Mouse (Mus musculus) lung, embryonic 14.5 days (tissue): ENCODE results near the gene Zdhhc8. TPM values are rescaled to one million over a fixed set of nuclear protein-coding genes. Genes with fewer than 3 reads are reported as not detected.

Experiments used
- ATAC-seq: fragments of 200-750 bp; cut with Nextera tagmentation; 2 replicates; pipeline ENCODE4 v1.8.0; 2017; ENCODE audit warnings: mild to moderate bottlenecking, moderate TSS enrichment, moderate library complexity; ENCODE audit not compliant: insufficient read depth
- DNase-seq: peaks from one replicate; pipeline ENCODE4 v3.0.0-alpha.2; 2015
- H3K27ac ChIP-seq: fragments of 300-500 bp; sonication (generic); 2 replicates; pipeline ENCODE4 v1.5.1; 2014; ENCODE audit warnings: low read depth, mild to moderate bottlenecking, moderate library complexity
- H3K27me3 ChIP-seq: fragments of 300-500 bp; sonication (generic); 2 replicates; pipeline ENCODE4 v1.6.1; 2014; ENCODE audit warnings: low read length, control low read depth; ENCODE audit not compliant: insufficient read depth
- H3K36me3 ChIP-seq: fragments of 300-500 bp; sonication (generic); 2 replicates; pipeline ENCODE4 v1.6.1; 2014; ENCODE audit warnings: control low read depth; ENCODE audit not compliant: insufficient read depth
- H3K4me1 ChIP-seq: fragments of 300-500 bp; sonication (generic); 2 replicates; pipeline ENCODE4 v1.6.1; 2014; ENCODE audit warnings: antibody characterized with exemption, control low read depth; ENCODE audit not compliant: insufficient read depth
- H3K4me2 ChIP-seq: fragments of 300-500 bp; sonication (generic); 2 replicates; pipeline ENCODE4 v1.6.1; 2014; ENCODE audit warnings: mild to moderate bottlenecking
- H3K4me3 ChIP-seq: fragments of 300-500 bp; sonication (generic); 2 replicates; pipeline ENCODE4 v1.5.1; 2014; ENCODE audit warnings: low read depth, low read length
- H3K9ac ChIP-seq: fragments of 300-500 bp; sonication (generic); 2 replicates; pipeline ENCODE4 v1.6.1; 2014
- H3K9me3 ChIP-seq: fragments of 300-500 bp; sonication (generic); 2 replicates; pipeline ENCODE4 v1.6.1; 2016; ENCODE audit warnings: low read depth, low read length, control low read depth
- CTCF ChIP-seq: IDR thresholded peaks from 2 replicates; pipeline ENCODE4 v1.5.1; 2016; ENCODE audit warnings: antibody characterized with exemption, low read depth
- WGBS: fragments of 180-500 bp; shearing (Covaris S2); extraction: QIAGEN DNeasy Blood & Tissue Kit; methylation state at CpG from one replicate; pipeline ENCODE4 v1.1.7; 2014; 5-methylcytosine and 5-hydroxymethylcytosine counted together
- polyA plus RNA-seq: library from polyadenylated mRNA; unstranded; fragments of >200 nt; fragmentation: Nextera tagmentation; extraction: Ambion mirVana; gene quantifications from 2 replicates; pipeline ENCODE4 v1.2.1, GENCODE M21; 2014

Zdhhc8 gene
- polyA plus RNA-seq, 1 experiment from 2014 or later: 23.8 TPM

- H3K9ac ChIP-seq: no peak overlapping the region
- no peaks in the 10 kb centered on the region for H3K9me3 ChIP-seq
Measured at GRCm38 (mm10) chr16:18241581-18241980, 6.6 kb upstream of the Zdhhc8 start.

GRCm38 (mm10) chr16:18236676-18237501 is 2.0 kb upstream of the Zdhhc8 start:
- ATAC-seq (no peak), DNase-seq (no peak)
- H3K4me1 ChIP-seq: peaks cover 6% of the 10 kb centered on the region; the same call in 1 of the 2 replicates
- peak overlapping the region; percentile 83; the same call in 1 of the 2 replicates for H3K4me2 ChIP-seq
- 70% methylated on average over 7 of the region's 7 CpGs for WGBS
- H3K9ac ChIP-seq: no peak overlapping the region; the same call in 1 of the 2 replicates
- peak overlapping the region; percentile 83; the same call in 1 of the 2 replicates for H3K4me3 ChIP-seq
- H3K9me3 ChIP-seq: no peaks in the 10 kb centered on the region
- no peaks in the 10 kb centered on the region for H3K27me3 ChIP-seq
- no peak for TF ChIP-seq CTCF
- peak overlapping the region; percentile 89; the same call in 1 of the 2 replicates for H3K27ac ChIP-seq
- H3K36me3 ChIP-seq: peaks cover 41% of the 10 kb centered on the region

More at GRCm38 (mm10) chr16:18241581-18241980, 6.6 kb upstream of the Zdhhc8 start:
- peaks cover 88% of the 10 kb centered on the region for H3K36me3 ChIP-seq
- H3K27me3 ChIP-seq: no peaks in the 10 kb centered on the region
- H3K27ac ChIP-seq: no peak overlapping the region
- no peak overlapping the region for H3K4me3 ChIP-seq
- peaks cover under 1% of the 10 kb centered on the region; the same call in 1 of the 2 replicates for H3K4me1 ChIP-seq
- H3K4me2 ChIP-seq: no peak overlapping the region
- ATAC-seq (no peak), DNase-seq (no peak)
- no peak for TF ChIP-seq CTCF
- 91% methylated on average over 10 of the region's 10 CpGs for WGBS

GRCm38 (mm10) chr16:18235389-18236065 is 591 bp upstream of the Zdhhc8 start:
- H3K27me3 ChIP-seq: no peaks in the 10 kb centered on the region
- peaks cover 6% of the 10 kb centered on the region; the same call in 1 of the 2 replicates for H3K4me1 ChIP-seq
- WGBS: 3% methylated on average over 19 of the region's 19 CpGs

GRCm38 (mm10) chr16:18233919-18234670 is 841 bp downstream of the Zdhhc8 start:
- Histone ChIP-seq H3K9ac (peak overlapping the region; percentile 86), H3K27ac (peak overlapping the region; percentile 89; the same call in 1 of the 2 replicates), H3K4me3 (peak overlapping the region; percentile 83), H3K4me1 (peaks cover 8% of the 10 kb centered on the region; the same call in 1 of the 2 replicates), H3K27me3 (no peaks in the 10 kb centered on the region), H3K4me2 (peak overlapping the region; percentile 83), H3K9me3 (no peaks in the 10 kb centered on the region), H3K36me3 (peaks cover 15% of the 10 kb centered on the region)
- 12% methylated on average over 13 of the region's 13 CpGs for WGBS
- TF ChIP-seq CTCF: no peak
- DNase-seq: no peak
- ATAC-seq: no peak

More at GRCm38 (mm10) chr16:18235389-18236065, 591 bp upstream of the Zdhhc8 start:
- no peak for TF ChIP-seq CTCF
- H3K9ac ChIP-seq: peak overlapping the region; percentile 86
- peak; percentile 70 for DNase-seq
- peak overlapping the region; percentile 83 for H3K4me2 ChIP-seq
- no peaks in the 10 kb centered on the region for H3K9me3 ChIP-seq
- peak overlapping the region; percentile 89 for H3K27ac ChIP-seq
- H3K36me3 ChIP-seq: peaks cover 27% of the 10 kb centered on the region
- ATAC-seq: peak; percentile 74
- H3K4me3 ChIP-seq: peak overlapping the region; percentile 83

- peak overlapping the region; percentile 83 for H3K4me2 ChIP-seq
- H3K9me3 ChIP-seq: no peaks in the 10 kb centered on the region
- ATAC-seq (no peak), DNase-seq (no peak)
- TF ChIP-seq CTCF: no peak
- no peak overlapping the region for H3K4me3 ChIP-seq
- H3K36me3 ChIP-seq: peaks cover 16% of the 10 kb centered on the region
- WGBS: 35% methylated on average over 1 of the region's 1 CpGs
- peaks cover 8% of the 10 kb centered on the region; the same call in 1 of the 2 replicates for H3K4me1 ChIP-seq
- H3K9ac ChIP-seq: peak overlapping the region; percentile 86
- H3K27me3 ChIP-seq: no peaks in the 10 kb centered on the region
- no peak overlapping the region for H3K27ac ChIP-seq
Measured at GRCm38 (mm10) chr16:18233451-18233850, 1.5 kb downstream of the Zdhhc8 start.

- Histone ChIP-seq H3K36me3 (peaks cover 26% of the 10 kb centered on the region; the same call in 1 of the 2 replicates), H3K4me3 (no peak overlapping the region), H3K27ac (no peak overlapping the region), H3K9me3 (no peaks in the 10 kb centered on the region), H3K4me2 (no peak overlapping the region), H3K4me1 (peaks cover 8% of the 10 kb centered on the region; the same call in 1 of the 2 replicates), H3K27me3 (no peaks in the 10 kb centered on the region), H3K9ac (no peak overlapping the region)
- no peak for TF ChIP-seq CTCF
- 76% methylated on average over 4 of the region's 4 CpGs for WGBS
- DNase-seq: no peak
- ATAC-seq: no peak
Measured at GRCm38 (mm10) chr16:18231451-18231850, 3.5 kb downstream of the Zdhhc8 start.
